Mouse (Mus musculus) gastrocnemius, postnatal 10 days (tissue): Measurements from ENCODE around the gene Slc15a3. TPM values are rescaled to one million over a fixed set of nuclear protein-coding genes. Genes with fewer than 3 reads are reported as not detected.

Source experiments
- DNase-seq: peaks from one replicate; pipeline ENCODE4 v3.0.0; 2021; ENCODE audit warnings: mixed read lengths
- total RNA-seq, 2 experiments: library from RNA; stranded (reverse); gene quantifications; 2 replicates each; pipeline ENCODE4 v1.2.3; 2021

The Slc15a3 gene
- total RNA-seq, 2 experiments from 2014 or later = 0.75 to 1.6 TPM

DNA sequence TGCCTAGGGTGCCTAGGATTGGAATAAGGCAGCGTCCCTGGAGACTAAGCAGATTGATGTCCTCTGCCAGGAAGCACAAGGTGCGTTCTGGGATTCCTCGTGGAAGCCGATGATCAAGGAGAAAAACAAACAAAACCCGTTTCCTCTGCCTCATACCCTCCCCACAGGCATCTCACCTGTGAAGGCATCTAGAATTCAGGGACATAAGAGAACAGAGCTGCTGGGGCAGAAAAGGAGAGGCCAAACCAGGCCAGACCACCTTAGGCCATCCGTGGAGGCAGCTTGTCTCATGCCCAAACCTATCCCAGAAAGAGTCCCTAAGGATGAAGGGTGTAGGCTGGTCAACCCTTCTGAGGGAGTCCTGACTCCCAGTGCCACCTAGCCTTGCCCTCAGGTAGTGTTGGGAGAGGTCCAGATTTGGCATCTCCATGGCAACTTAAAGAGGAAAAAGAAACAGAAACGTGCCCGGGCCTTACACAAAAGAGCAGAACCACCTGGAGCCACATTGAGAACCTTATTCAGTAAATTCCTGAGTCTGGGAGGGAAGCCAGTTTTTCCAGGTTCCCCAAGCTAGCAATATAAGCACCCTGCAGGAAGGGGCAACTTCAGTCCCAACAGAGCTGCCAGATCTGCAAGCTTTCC is 30.5 kb downstream of the Slc15a3 start, which contains the start of gene Tmem132a:
TSS of gene Tmem132a (minus strand) at position 55 of the 642 bp plus-strand sequence.
- DNase-seq = no peak

DNA sequence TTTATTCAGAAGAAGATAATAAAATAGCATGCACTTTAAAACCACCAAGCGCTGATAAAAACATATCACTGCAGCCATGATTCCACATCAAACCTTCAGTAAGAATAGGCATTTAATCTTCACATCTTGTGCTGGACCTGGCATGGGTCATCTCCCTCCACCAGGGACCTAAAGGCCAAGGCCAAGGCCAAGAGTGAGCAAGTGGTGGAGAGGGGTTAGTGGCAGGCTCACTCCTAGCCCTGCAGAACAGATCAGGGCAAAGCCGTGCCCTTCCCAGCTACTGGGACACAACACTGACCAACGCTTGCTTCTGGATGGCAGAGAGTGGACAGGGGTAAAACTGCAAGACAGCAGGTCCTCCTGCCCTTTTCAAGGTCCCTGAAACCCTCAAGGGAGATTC is 31.1 kb downstream of the Slc15a3 start:
- DNase-seq = no peak

DNA sequence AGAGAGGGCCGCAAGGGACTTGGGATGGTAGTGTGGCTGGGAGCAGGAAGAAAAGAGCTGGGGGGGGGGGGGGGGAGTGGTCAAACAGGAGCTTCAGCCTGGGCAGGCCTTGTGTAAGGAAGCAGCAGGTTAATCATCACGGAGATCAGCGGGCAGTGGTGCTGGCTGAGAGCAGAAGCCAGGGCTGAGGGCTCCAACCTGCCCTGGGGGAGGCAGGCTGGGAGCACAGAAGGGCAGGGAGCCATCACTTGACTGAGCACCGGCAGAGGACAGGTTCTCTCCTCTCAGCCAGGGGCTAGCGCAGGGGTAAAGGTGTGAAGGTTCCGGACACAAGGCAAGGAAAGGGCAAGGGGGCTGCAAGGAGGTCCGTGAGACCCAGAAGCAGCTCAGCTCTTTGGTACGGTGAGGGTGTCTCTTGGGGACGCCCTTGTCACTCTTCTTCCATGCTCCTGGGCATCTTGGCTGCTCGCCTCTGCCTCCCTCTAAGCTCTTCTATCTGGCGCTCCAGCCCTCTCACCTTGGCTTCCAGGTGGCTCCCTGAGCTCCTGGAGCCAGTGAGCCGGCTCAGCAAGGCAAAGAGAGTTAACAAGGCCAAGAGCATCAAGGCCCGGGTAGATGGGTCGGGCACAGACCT is 31.9 kb downstream of the Slc15a3 start:
- DNase-seq = no peak

DNA sequence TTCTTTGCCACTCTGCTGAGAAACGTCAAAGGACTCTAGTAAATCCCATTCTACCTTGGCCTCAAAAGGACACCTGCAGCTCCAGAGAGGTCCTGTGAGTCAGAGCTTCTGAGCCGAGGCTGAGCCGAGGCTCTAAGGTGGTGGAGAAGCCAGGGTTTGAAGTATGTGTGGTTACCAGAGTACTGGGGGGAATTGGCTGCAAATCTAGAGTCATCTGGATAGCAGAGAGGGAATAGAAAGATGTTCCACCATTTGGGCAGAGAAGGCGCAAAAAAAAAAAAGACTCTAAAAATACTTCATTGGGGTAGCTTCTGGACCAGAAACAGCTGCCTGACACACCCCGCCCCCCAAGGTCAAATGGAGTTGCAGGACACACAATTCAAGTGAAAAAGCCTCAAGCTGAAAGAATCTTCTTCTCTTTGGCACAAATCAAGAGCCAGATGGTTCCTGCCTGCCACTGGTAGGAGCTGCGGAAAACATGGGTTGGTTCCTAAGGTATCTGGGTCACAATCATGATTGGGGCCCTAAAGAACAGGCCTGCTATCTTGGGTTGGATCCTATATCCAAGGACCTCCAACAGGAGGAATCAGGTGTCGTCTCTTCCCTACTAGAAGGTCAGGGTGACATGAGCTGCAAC is 38.8 kb downstream of the Slc15a3 start:
- DNase-seq = no peak

DNA sequence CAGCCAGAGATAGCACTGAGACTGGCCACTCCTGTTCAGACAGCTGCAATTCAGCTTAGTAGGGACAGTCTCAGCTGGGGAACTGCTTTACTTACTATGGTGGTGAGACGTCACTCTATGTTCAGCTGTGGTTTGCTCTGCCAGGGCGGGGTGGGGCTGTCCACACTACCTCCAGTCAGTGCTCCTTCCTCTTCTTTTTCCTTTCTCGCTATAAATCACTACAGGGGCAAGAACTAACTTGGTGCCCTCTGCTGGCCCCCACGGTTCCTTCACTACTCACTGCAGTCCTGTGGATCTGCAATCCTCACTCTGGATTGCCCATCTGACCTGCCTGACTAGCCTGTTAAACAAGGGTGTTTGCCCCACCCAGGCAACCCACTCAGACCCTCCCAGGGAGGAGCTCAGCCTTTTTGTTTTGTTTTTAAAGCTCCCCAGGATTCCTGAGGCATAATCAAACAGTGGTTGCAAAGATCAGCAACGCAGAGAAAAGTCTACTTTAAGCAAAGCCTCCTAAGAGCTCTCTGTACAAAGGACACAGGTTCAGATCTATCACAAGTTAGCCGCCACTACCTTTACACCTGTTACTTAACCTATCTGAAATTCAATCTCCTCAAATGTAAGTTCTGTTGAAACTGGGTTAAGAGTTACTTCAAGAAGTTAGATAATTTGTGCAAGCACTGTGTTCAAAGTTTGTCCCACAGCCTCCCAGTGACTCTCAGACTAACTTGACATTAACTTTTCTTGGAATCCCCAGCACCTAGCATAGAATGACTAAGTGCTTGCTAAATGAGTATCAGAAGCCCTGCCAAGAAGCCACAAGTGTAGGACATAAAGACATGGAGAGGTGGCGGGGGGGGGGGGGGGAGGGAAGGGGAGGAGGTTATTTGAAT is 40.8 kb downstream of the Slc15a3 start:
- peak; percentile 47 for DNase-seq

DNA sequence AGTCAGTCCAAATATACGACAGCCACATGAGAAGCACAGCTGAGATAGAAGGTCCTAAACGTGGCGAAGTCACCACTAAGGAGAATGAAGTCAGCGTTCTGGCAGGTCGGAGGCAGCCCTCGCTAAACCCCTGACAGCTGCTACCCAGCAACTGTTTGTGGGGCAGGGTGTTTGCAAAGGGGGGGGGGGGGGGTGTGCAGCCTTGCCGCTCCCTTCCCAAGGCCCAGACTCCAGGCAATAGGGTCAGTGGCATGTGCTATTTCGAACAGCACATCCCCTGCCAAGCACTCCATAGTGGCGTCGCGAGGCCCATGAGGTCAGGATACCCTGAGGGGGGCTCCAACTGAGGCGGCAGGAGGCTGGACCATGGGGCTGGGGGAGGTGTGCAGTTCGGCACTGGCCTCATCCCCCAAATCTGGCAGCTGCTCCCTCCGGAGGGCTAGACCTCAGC is 41.5 kb downstream of the Slc15a3 start:
- DNase-seq = no peak

DNA sequence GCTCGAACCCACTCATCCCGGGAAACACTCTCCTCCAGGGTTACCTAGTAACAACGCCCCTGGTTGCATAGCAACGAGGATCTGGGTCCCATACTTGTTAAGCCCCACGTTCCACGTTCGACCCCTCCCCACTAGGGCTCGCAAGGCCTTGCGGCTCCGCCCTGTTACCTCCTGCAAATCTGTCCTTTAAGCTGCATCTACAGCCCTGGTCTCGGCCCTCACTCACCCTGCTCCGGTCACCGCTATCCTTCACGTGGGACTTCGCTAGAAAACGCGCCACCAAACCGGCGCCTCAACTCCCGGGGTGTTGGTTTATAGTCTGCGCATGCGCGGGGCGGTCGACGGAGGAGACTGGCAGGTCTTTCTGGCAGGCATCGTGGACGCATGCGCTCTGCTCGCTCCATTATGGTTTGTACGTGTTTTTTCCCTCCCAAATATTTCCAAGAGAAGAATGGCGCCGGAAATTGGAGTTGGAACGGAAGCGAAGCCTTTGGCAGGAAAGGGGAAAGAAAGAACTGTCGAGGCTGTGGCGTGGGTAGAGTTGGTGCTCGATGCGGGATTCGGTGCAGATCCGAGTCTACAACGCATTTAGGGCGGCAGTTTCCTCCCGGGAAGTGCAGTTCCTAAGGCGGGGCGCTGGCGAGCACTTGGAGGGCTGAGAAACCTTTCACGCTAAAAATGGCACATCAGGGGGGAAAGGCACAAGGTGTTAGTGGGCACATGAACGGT is 42.1 kb downstream of the Slc15a3 start, which contains the start of gene Tmem109:
TSS of gene Tmem109 (minus strand) at position 576 of the 729 bp plus-strand sequence.
- DNase-seq = peak; percentile 93

DNA sequence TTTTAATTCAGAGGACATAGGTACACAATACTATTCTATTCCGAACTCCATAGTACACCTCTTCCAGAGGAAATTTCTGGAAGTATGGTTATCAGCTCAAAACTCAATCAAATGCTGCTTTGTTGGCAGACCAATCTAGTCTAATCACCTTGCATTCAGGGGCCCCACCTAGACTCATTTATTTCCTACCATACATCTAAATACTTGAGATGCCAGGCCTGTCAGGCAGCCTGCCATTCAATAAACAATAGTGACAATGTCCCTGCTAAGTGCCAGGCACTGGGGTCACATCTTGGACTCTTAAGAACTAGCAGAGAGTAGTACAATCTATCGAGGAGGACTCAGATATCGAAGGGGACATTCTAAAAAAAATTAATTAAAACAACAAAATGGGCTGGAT is 52.7 kb downstream of the Slc15a3 start:
- no peak for DNase-seq

DNA sequence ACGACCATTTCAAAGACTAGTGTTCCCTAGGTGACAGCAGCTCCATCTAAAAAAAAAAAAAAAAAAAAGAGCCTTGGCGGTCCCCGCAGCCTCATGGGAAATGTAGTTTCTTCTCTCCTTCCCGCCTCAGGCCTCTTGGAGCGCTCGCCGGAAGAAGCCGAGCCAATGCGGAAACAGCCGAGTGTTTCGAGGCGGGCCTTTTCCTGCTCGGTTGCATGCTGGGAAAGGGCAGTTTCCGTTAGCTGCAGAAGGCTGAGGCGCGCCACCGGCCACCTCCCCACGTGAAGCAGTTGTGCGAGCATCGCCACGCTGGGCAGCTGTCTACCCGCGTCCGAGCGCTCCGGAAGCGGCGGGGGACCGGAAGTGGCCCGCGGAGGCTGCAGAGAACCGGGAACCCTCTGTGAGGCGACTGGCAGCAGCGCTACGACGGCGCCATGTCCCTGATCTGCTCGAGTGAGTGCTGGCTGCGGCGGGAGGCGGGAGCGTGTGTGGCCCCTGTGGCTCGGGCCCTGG is 55.5 kb downstream of the Slc15a3 start, which contains the start of gene Prpf19:
TSS of gene Prpf19 (plus strand) at position 216 of the 513 bp plus-strand sequence.
- DNase-seq = peak; percentile 97

DNA sequence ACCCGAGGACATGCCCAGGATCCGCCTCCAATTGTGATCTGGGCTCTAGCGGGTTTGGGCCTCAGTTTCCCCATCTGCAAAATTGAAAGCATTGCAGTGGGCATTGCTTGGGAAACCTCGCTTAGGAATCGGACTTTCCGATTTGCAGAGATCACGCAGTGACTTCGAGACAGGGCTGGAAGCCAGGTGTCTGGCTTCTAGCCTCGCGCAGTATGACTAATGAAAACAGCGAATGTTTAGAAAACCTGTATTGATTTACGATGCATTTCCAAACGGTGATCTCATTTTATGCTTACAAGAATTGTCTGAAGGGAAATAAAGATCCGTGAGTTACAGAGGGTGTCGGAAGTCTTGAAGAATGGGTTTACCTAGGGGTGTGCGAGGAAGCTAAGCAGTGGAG is 56.2 kb downstream of the Slc15a3 start:
- peak; percentile 23 for DNase-seq

DNA sequence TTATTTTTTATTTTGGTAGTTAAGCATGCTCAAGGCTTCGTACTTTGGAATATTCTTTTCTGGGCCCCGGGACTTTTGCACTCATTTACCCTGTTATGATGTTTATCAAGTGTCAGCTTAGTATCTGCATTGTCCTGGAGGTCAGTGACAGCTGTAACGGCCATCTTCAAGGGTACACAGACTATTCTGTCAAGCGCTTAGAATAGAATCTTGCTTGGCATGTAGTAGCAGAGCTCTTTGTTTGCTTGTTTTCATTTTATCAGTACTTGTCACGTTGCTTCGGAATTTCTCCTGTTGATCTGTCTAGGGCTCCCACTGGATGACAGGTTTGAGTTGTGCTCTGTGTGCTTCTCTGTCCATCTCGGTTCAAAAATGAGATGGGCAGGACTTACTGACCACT is 57.3 kb downstream of the Slc15a3 start:
- no peak for DNase-seq

DNA sequence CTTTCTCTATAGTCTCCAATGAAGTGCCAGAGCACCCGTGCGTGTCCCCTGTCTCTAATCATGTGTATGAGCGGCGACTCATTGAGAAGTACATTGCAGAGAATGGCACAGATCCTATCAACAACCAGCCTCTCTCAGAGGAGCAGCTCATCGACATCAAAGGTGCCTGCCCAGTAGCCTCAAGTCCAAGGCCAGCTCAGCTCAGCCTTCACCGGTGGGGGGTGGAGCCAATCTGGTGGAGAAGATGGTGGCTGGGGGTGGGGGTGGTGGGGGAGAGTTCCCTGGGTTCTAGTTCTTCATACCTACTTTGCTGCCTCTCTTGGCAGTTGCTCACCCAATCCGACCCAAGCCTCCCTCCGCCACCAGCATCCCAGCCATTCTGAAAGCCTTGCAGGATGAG is 58.0 kb downstream of the Slc15a3 start:
- DNase-seq = no peak

DNA sequence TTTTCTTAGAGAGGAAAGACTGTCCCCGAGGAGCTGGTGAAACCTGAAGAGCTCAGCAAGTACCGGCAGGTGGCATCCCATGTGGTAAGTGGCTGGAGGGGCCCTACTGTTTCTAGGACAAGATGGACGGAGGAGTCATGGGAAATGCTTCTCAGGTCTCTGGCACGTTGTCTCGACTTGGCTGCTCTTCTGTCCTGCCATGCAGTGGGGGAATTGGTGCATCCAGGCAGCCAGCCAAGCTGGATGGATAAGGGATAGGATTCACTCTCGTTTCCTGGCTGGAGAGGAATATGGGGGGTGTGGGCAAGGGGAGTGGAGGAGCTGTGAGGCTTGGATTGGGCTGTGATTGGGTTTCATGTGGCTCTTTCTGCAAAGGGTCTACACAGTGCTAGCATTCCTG is 60.8 kb downstream of the Slc15a3 start:
- peak; percentile 62 for DNase-seq

DNA sequence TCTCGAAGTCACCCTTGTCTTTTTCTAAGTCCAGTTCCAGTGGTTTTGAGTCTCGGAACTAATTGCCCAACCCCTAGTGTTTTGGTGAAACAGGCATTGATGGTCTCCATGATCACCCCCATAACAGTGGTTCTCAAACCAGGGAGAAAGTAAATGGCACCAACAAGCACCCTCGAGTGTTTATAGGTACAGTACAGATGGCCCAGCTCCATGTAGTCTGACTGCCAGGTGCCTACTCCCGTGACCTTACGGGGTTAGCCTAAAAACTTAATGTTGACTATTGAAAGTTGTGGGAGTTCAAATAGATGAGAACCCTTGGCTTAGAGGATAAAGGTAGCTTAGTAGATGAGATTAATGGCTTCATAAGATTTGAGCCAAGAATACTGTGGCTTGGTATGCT is 61.5 kb downstream of the Slc15a3 start:
- DNase-seq = no peak

DNA sequence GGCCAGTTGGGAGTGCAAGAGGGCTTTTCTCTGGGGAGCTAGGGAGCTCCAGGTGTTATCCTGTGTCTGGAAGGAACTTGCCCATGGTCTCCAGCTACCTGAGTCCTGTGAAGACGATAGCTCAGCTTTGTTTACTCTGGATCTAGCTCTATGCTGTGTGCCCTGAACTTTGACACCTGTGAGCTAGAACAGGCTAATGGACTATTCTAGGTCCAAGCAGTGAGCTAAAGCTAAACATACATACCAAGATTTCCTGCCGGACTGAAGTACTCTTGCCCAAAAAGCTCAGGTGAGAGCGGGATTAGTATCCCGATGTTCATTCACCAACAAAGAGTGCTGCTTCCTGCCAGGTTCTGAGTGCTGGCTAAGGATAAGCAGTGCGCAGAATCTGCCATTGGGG is 65.0 kb downstream of the Slc15a3 start:
- no peak for DNase-seq

DNA sequence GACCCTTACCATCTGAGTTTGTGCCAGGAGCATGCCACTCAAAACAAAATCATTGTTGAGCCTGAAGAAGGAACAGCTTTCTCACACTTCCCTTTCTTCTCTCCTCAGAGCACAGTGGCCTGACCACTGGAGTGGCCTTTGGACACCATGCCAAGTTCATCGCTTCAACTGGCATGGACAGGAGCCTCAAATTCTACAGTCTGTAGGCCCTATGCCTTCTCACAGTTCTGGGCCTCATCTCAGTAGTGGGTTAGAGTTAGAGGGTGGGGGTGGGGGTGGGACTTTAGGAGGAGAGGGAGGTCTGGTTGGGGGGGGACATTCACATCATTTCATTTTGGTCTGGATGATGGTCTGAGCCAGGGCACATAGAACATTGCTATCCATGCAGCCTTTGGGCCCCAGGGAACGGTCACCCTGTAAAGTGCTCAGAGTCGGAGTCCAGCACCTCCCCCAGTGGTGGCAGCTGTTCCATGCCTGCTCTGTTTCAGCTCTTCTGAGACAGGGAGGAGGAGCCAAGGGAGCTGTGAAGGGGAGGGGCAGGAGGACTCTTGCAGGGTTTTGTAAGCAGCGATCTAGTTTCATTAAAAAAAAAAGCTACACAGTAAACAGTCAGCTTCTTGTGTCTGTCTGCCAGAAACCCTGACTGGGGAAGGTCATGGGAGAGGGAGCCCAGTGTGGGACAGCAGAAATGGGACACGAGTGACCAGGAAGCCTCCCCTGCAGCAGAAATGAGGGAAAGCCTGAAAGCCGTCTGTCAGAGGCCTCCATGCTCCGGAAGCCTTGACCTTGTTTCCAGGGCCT is 65.6 kb downstream of the Slc15a3 start:
- peak; percentile 58 for DNase-seq

DNA sequence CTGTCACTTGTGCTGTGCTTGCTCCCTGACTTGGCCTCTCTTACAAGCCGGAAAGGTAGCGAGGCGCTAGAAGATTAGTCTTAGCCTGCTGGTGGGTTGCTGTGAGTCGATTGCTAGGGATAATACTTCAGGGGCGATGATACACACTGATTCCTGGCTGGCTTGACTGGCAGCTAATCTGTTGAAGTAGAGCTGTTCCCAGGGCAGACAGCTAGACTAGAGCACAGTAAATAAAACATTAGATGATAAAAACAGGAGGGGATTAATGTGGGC is 66.1 kb downstream of the Slc15a3 start:
- DNase-seq = no peak

DNA sequence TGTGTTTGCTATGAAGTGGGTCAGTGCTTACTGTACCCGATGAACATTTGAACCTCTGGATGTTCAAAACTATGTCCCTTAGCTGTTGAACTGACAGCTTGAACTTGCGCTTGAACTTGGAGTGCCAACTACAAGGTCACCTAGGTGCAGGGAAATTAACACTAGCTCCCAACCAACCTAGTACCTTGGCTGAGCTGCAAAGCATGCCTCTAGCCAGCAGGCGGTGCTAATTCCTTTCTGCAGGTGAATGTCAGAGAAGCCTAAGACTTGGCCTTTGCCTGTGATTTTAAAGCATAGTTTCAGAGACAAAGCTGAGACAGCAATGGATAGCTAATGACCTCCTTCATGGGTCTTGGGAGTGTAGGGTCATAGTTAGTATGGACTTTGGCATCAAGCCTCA is 68.4 kb downstream of the Slc15a3 start:
- DNase-seq = peak; percentile 47
